Mouse (Mus musculus) heart, postnatal 0 days (tissue): ENCODE data around the gene Mras.

Source experiments
- CTCF ChIP-seq: IDR thresholded peaks from 2 replicates; pipeline ENCODE4 v1.5.1; 2016; ENCODE audit warnings: antibody characterized with exemption, control low read depth, low read depth
- EP300 ChIP-seq: IDR thresholded peaks from 2 replicates; pipeline ENCODE4 v1.6.1; 2016; ENCODE audit warnings: antibody characterized with exemption, low read depth

GRCm38 (mm10) chr9:99359012-99359411, 78.2 kb downstream of the Mras start:
- no peak for TF ChIP-seq CTCF
- no peak for TF ChIP-seq EP300
